Mouse (Mus musculus) stomach, embryonic 16.5 days (tissue): ENCODE results near the gene Cd82. TPM values are rescaled to one million over a fixed set of nuclear protein-coding genes. Genes with fewer than 3 reads are reported as not detected.
A peak's percentile ranks its signal among the peaks of the same experiment; 100 is the strongest.

Experiments used
- ATAC-seq: fragments of 200-750 bp; cut with Nextera tagmentation; 2 replicates; pipeline ENCODE4 v1.8.0; 2017; ENCODE audit warnings: moderate number of reproducible peaks, moderate TSS enrichment; ENCODE audit not compliant: insufficient read depth, low FRiP score
- H3K27ac ChIP-seq: fragments of 300-500 bp; sonication (generic); 2 replicates; pipeline ENCODE4 v1.5.1; 2014; ENCODE audit warnings: low read length
- H3K27me3 ChIP-seq: fragments of 300-500 bp; sonication (generic); 2 replicates; pipeline ENCODE4 v1.6.1; 2014; ENCODE audit warnings: low read length, control low read depth, mixed read lengths; ENCODE audit not compliant: control insufficient read depth, insufficient read depth
- H3K36me3 ChIP-seq: fragments of 300-500 bp; sonication (generic); 2 replicates; pipeline ENCODE4 v1.6.1; 2014; ENCODE audit warnings: low read length; ENCODE audit not compliant: control insufficient read depth, insufficient read depth
- H3K4me1 ChIP-seq: fragments of 300-500 bp; sonication (generic); 2 replicates; pipeline ENCODE4 v1.6.1; 2014; ENCODE audit warnings: low read length, control low read depth, mixed read lengths; ENCODE audit not compliant: control insufficient read depth, insufficient read depth
- H3K4me2 ChIP-seq: fragments of 300-500 bp; sonication (generic); 2 replicates; pipeline ENCODE4 v1.6.1; 2014; ENCODE audit warnings: low read depth, low read length, mixed read lengths
- H3K4me3 ChIP-seq: fragments of 300-500 bp; sonication (generic); replicated peaks from 2 replicates; pipeline ENCODE4 v1.5.1; 2014; ENCODE audit warnings: mild to moderate bottlenecking, low read length
- H3K9ac ChIP-seq: fragments of 300-500 bp; sonication (generic); 2 replicates; pipeline ENCODE4 v1.6.1; 2014; ENCODE audit warnings: low read length
- H3K9me3 ChIP-seq: fragments of 300-500 bp; sonication (generic); replicated peaks from 2 replicates; pipeline ENCODE4 v1.6.1; 2016; ENCODE audit warnings: low read length, control low read depth; ENCODE audit not compliant: control insufficient read depth
- WGBS: fragments of 180-500 bp; shearing (Covaris S2); extraction: QIAGEN DNeasy Blood & Tissue Kit; methylation state at CpG from one replicate; pipeline ENCODE4 v1.1.7; 2014; 5-methylcytosine and 5-hydroxymethylcytosine counted together
- polyA plus RNA-seq: library from polyadenylated mRNA; unstranded; fragments of >200 nt; fragmentation: Nextera tagmentation; extraction: Ambion mirVana; gene quantifications from 2 replicates; pipeline ENCODE4 v1.2.1, GENCODE M21; 2015

Cd82 gene
- polyA plus RNA-seq, 1 experiment from 2014 or later: 112 TPM

GRCm38 (mm10) chr2:93416874-93417709 is 45.8 kb downstream of the Cd82 start:
- H3K27ac ChIP-seq: no peak overlapping the region
- H3K4me1 ChIP-seq: 0 out of 2 replicates have a peak, but pooled peaks cover 5% of the 10 kb centered on the region
- WGBS: 77% methylated on average over 12 of the region's 12 CpGs
- H3K36me3 ChIP-seq: no peaks in the 10 kb centered on the region
- ATAC-seq: no peak
- H3K4me2 ChIP-seq: no peak overlapping the region
- no peaks in the 10 kb centered on the region for H3K27me3 ChIP-seq
- no peaks in the 10 kb centered on the region for H3K9me3 ChIP-seq
- no peak overlapping the region for H3K4me3 ChIP-seq
- H3K9ac ChIP-seq: no peak overlapping the region

GRCm38 (mm10) chr2:93415281-93415680 is 47.7 kb downstream of the Cd82 start:
- no peak overlapping the region for H3K4me2 ChIP-seq

DNA sequence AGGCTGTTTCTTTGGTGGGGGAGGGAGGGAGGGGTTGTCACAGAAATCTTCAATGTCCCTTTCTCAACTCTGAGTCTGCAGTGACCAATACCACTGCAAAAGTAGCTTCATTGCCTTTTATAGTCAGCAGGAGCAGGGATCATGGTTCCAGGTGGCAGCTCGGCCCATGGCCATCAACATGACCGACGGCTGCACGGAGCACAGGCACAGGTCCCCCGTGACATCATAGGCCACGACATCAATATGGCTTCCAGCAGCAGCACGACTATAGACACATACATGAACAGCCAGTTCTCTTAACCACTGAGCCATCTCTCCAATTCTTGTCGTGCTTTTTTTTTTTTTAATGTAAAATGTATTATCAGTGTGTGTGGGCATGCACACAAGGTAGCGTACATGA is 48.8 kb downstream of the Cd82 start:
- Histone ChIP-seq H3K4me3 (no peak overlapping the region), H3K27ac (no peak overlapping the region), H3K4me1 (0 out of 2 replicates have a peak, but pooled peaks cover 7% of the 10 kb centered on the region), H3K27me3 (no peaks in the 10 kb centered on the region), H3K9ac (no peak overlapping the region), H3K9me3 (no peaks in the 10 kb centered on the region), H3K36me3 (no peaks in the 10 kb centered on the region), H3K4me2 (no peak overlapping the region)
- ATAC-seq: no peak
- WGBS: 89% methylated on average over 9 of the region's 9 CpGs

More at GRCm38 (mm10) chr2:93415281-93415680, 47.7 kb downstream of the Cd82 start:
- Histone ChIP-seq H3K27me3 (no peaks in the 10 kb centered on the region), H3K4me1 (0 out of 2 replicates have a peak, but pooled peaks cover 7% of the 10 kb centered on the region), H3K4me3 (no peak overlapping the region), H3K9ac (no peak overlapping the region), H3K27ac (no peak overlapping the region), H3K36me3 (no peaks in the 10 kb centered on the region), H3K9me3 (no peaks in the 10 kb centered on the region)
- no peak for ATAC-seq
- WGBS: 37% methylated on average over 5 of the region's 5 CpGs

DNA sequence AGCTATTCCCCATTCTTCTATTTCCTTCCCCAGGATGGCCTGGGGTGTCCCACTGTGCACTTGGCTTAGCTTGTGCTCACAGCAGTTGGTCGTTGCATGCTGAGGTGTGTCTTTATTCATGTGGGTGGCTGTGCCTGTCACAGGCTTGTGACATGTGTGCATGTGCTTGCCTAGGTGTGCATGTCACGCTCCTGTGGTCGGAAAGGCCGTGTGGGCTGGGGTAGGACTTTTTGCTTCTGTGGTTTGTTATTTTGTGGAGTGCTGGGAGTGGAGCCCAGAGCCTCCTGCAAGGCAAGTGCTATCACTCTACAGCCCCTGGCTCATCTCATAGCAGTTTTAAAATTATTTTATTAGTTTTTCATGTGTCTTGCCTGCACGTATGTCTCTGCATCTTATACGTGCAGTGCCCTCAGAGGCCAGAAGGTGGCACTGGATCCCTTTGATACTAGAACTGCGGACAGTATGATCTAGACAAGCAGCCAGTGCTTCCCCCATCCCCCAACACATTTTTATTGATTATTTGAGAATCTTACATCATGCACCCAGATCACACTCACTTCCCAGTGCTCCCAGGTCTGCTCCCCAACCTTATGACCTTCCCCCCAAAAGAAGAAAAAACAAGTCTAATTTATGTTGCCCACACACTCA is 49.4 kb downstream of the Cd82 start:
- WGBS: 56% methylated on average over 7 of the region's 7 CpGs
- no peak overlapping the region for H3K4me3 ChIP-seq
- 0 out of 2 replicates have a peak, but pooled peaks cover 7% of the 10 kb centered on the region for H3K4me1 ChIP-seq
- no peak overlapping the region for H3K4me2 ChIP-seq
- H3K9ac ChIP-seq: no peak overlapping the region
- no peaks in the 10 kb centered on the region for H3K27me3 ChIP-seq
- H3K9me3 ChIP-seq: no peaks in the 10 kb centered on the region
- ATAC-seq: no peak
- H3K36me3 ChIP-seq: no peaks in the 10 kb centered on the region
- H3K27ac ChIP-seq: no peak overlapping the region

- H3K4me1 ChIP-seq: 0 out of 2 replicates have a peak, but pooled peaks cover 7% of the 10 kb centered on the region
- H3K27me3 ChIP-seq: no peaks in the 10 kb centered on the region
- H3K9ac ChIP-seq: no peak overlapping the region
- no peak overlapping the region for H3K4me3 ChIP-seq
- no peaks in the 10 kb centered on the region for H3K9me3 ChIP-seq
- no peak for ATAC-seq
- no peaks in the 10 kb centered on the region for H3K36me3 ChIP-seq
- no peak overlapping the region for H3K4me2 ChIP-seq
- 35% methylated on average over 4 of the region's 4 CpGs for WGBS
- H3K27ac ChIP-seq: no peak overlapping the region
Observed at GRCm38 (mm10) chr2:93412101-93412500, 50.8 kb downstream of the Cd82 start.

DNA sequence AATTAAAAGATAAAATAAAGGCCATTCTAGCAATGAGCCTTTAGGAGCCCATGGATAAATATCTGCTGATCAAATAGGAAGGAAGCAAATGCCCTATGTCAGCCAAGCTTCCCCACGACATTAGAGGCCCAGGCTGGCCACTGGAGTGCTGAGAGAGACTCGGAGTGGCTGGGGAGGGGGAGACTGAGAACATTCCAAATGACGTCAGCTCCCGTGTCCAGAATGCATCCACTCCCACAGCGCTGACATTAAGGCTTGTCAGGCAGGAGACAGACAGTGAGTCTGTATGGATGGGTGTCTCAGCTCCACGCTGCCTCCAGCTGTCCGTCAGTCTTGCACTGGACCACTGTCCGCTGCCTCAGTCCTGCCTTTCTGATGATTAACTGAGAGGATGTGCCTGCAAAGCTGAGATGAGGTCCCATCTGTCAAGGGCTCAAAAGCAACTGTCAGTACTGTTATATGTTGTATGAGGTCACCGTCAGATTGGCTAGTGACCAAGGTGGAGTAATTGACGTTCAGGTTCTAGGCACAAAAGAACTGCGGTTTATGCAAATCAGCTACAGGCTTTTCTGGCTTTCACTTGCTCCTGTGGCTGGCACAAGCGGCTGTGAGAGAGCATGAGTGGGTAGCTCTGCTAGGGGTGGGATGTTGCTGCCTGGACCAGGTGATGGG is 51.9 kb downstream of the Cd82 start:
- WGBS: 45% methylated on average over 12 of the region's 12 CpGs
- H3K9me3 ChIP-seq: no peaks in the 10 kb centered on the region
- H3K4me3 ChIP-seq: no peak overlapping the region
- no peak overlapping the region for H3K4me2 ChIP-seq
- H3K27ac ChIP-seq: no peak overlapping the region
- no peak for ATAC-seq
- no peaks in the 10 kb centered on the region for H3K27me3 ChIP-seq
- H3K36me3 ChIP-seq: no peaks in the 10 kb centered on the region
- H3K4me1 ChIP-seq: 0 out of 2 replicates have a peak, but pooled peaks cover 7% of the 10 kb centered on the region
- H3K9ac ChIP-seq: no peak overlapping the region

GRCm38 (mm10) chr2:93405017-93405425 is 57.9 kb downstream of the Cd82 start:
- no peaks in the 10 kb centered on the region for H3K27me3 ChIP-seq
- no peak overlapping the region for H3K27ac ChIP-seq
- peaks cover 11% of the 10 kb centered on the region for H3K4me1 ChIP-seq
- no peaks in the 10 kb centered on the region for H3K36me3 ChIP-seq
- WGBS: 25% methylated on average over 7 of the region's 7 CpGs
- H3K4me3 ChIP-seq: no peak overlapping the region
- peak; percentile 73 for ATAC-seq
- no peak overlapping the region; the same call in 1 of the 2 replicates for H3K4me2 ChIP-seq
- H3K9me3 ChIP-seq: no peaks in the 10 kb centered on the region
- H3K9ac ChIP-seq: no peak overlapping the region

DNA sequence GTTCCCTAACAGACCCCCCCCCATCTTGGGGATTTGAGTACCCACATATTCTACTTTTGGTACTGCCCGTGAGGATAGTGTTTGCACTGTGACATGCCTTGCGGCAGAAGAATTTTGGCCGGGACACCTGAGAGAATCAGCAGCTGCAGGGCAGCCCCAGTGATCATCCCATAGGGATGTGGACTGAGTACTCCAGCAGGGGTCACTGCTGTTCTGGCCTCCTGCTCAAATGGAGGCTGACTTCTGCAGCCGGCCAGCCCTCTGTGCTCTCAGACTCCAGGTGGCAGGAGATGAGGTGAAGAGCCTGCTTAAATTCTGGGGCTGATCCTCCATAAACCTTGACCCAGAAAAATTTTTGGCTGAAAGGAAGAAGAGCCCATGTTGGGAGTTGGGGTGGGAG is 58.8 kb downstream of the Cd82 start:
- Histone ChIP-seq H3K4me1 (peaks cover 11% of the 10 kb centered on the region), H3K9ac (no peak overlapping the region), H3K9me3 (no peaks in the 10 kb centered on the region), H3K4me3 (no peak overlapping the region), H3K36me3 (no peaks in the 10 kb centered on the region), H3K4me2 (no peak overlapping the region), H3K27me3 (no peaks in the 10 kb centered on the region), H3K27ac (no peak overlapping the region)
- no peak for ATAC-seq
- 32% methylated on average over 4 of the region's 4 CpGs for WGBS

DNA sequence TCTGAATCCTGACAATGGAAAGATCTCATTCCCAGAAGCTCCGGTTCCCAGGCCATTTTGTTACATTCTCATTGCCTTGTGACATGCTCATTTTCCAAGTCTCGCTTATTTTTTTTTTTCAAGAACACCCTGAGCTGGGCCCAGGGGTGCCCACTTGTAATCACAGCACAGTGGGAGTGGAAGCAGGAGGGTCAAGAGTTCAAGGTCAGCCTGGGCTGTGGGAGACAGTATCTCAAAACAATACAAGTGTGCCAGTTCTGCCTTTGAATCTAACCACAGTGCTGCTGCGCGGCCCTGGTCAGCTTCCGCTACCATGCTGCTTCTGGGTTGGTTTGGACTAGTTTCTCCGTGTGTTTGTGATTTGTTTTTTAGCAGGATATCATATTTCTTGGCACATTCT is 59.7 kb downstream of the Cd82 start:
- 82% methylated on average over 6 of the region's 6 CpGs for WGBS
- H3K4me1 ChIP-seq: peaks cover 11% of the 10 kb centered on the region
- no peak for ATAC-seq

More for the DNA sequence above, 59.7 kb downstream of the Cd82 start:
- no peak overlapping the region for H3K9ac ChIP-seq
- no peak overlapping the region for H3K4me3 ChIP-seq
- H3K4me2 ChIP-seq: no peak overlapping the region
- H3K36me3 ChIP-seq: no peaks in the 10 kb centered on the region
- no peaks in the 10 kb centered on the region for H3K27me3 ChIP-seq
- H3K27ac ChIP-seq: no peak overlapping the region
- no peaks in the 10 kb centered on the region for H3K9me3 ChIP-seq
